Mouse (Mus musculus): ENCODE results near the gene 1700122O11Rik.

DNA sequence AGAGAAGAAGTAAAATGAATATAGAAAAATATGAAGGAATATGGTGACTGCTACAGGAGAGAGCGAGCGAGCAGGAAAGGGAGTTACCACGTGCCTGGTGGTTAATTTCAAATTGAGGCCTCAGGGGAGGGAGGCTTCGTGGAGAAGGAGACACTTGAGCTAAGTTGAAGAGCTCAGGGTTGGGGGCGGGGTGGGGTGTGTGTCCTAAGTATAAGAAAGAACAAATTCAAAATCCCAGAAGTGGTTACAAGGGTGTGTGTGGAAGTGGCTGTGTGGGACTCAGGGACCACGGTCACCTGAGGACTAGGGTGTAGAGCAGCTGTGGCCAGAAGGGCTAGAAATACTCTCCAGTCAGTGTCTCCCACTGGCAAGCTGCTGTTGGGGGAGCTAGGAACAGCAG, 38.7 kb downstream of the 1700122O11Rik start:
- TF ChIP-seq CTCF (IDR thresholded peaks at IDR 0.05; ENCODE audit: borderline replicate concordance, extremely low read depth, insufficient read depth, insufficient read length) (no peak), POLR2A (IDR thresholded peaks at IDR 0.05; ENCODE audit: borderline replicate concordance, extremely low read depth, insufficient read depth, insufficient read length, poor library complexity, severe bottlenecking) (no peak)
